ENCODE assay signal across 10 mouse cellular contexts in the genomic region with DNA sequence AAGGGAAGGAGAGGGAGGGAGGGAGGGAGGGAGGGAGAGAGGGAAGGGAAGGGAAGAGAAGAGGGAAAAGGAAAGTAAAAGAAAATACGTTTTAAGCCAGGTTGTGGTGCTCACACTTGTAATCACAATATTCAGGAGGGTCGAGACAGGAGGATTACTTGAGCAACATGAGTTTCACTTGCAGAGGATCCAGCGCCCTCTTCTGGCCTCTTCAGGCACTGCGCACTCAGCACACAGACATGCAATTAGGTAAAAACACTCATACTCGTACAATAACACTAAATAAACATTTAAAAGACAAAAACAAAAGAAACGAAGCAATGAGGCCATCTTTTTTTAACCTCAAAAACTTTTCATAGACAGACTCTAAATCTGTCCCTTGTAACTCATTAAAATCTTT. TPM values are rescaled to one million over a fixed set of nuclear protein-coding genes. Genes with fewer than 3 reads are reported as not detected.
DNase-seq lines count a peak whose midpoint lies in the region; ATAC-seq and TF ChIP-seq lines count a peak whose summit lies in the region.
"Had no signal": no experiment of that assay in that cellular context is flagged by ENCODE, and none has a peak within 500 bp of the region (broad histone marks: within the 10 kb centered on the region; RNA-seq: fewer than 3 reads in every experiment).

No protein-coding gene starts in this region.

- H3K9ac ChIP-seq in heart, postnatal 0 days (replicated peaks; ENCODE audit: low read depth, low read length), result no peak overlapping the region
- H3K9ac ChIP-seq: forebrain, embryonic 13.5 days had no signal

- DNase-seq in heart, postnatal 0 days (ENCODE audit: low spot score), result no peak
- DNase-seq in heart, adult 18-20 months, result no peak
- peak; percentile 17 for DNase-seq in right cerebral cortex, postnatal 14 days
- DNase-seq in right cerebral cortex, adult 2 months (ENCODE audit: low spot score in 2 of 2), result no peak
- DNase-seq in thymus, postnatal 14 days, result peak; percentile 53
- DNase-seq in urinary bladder, postnatal 25 days (ENCODE audit: low spot score), result no peak
- DNase-seq: adrenal gland, adult 8-10 months had no signal

- no peaks in the 10 kb centered on the region for H3K36me3 ChIP-seq in heart, postnatal 0 days (replicated peaks; ENCODE audit: control insufficient read depth, insufficient read depth, low read length)

- no peak for TF ChIP-seq EP300 in heart, postnatal 0 days (IDR thresholded peaks at IDR 0.05; ENCODE audit: low read depth)

- peaks cover 3% of the 10 kb centered on the region; the same call in 1 of the 2 replicates for H3K9me3 ChIP-seq in heart, postnatal 0 days (replicated peaks; ENCODE audit: control insufficient read depth, low read length)
- H3K9me3 ChIP-seq: forebrain, embryonic 13.5 days had no signal

- H3K27ac ChIP-seq in heart, postnatal 0 days (ENCODE audit: low read depth), result no peak overlapping the region
- H3K27ac ChIP-seq in cortical plate, adult 2 months (ENCODE audit: insufficient read depth, low read length), result no peak overlapping the region
- H3K27ac ChIP-seq: forebrain, embryonic 13.5 days had no signal

- H3K4me1 ChIP-seq in heart, postnatal 0 days (ENCODE audit: control insufficient read depth, insufficient read depth), result no peaks in the 10 kb centered on the region
- no peaks in the 10 kb centered on the region for H3K4me1 ChIP-seq in cortical plate, adult 2 months (ENCODE audit: control insufficient read depth, insufficient read depth, low read length)
- H3K4me1 ChIP-seq: forebrain, embryonic 13.5 days had no signal

- no peaks in the 10 kb centered on the region for H3K27me3 ChIP-seq in heart, postnatal 0 days (ENCODE audit: control insufficient read depth, insufficient read depth, low read length)
- H3K27me3 ChIP-seq: forebrain, embryonic 13.5 days had no signal

- H3K4me3 ChIP-seq in heart, postnatal 0 days (ENCODE audit: low read depth, low read length), result no peak overlapping the region
- H3K4me3 ChIP-seq in cortical plate, adult 2 months (ENCODE audit: insufficient read depth, low read length), result no peak overlapping the region
- H3K4me3 ChIP-seq: forebrain, embryonic 13.5 days had no signal

- peak; percentile 28 for TF ChIP-seq CTCF in heart, postnatal 0 days (IDR thresholded peaks at IDR 0.05; ENCODE audit: low read depth)
- 0 out of 2 replicates have a peak, but pooled peaks have one; percentile 21 for TF ChIP-seq CTCF in cortical plate, adult 2 months (IDR thresholded peaks at IDR 0.05; ENCODE audit: extremely low read depth, insufficient read depth, low read length)

- H3K4me2 ChIP-seq in heart, postnatal 0 days (ENCODE audit: low read depth, low read length), result no peak overlapping the region
- H3K4me2 ChIP-seq: forebrain, embryonic 13.5 days had no signal

- no peak for TF ChIP-seq POLR2A in cortical plate, adult 2 months (IDR thresholded peaks at IDR 0.05; ENCODE audit: extremely low read depth, insufficient read depth, low read length)

- no peak for ATAC-seq in heart, postnatal 0 days (ENCODE audit: insufficient read depth, low read depth)
- ATAC-seq in megakaryocyte-erythroid progenitor cell, adult 5-6 weeks (replicated peaks; ENCODE audit: low FRiP score, low TSS enrichment, poor library complexity, severe bottlenecking), result no peak
- ATAC-seq: forebrain, embryonic 13.5 days had no signal

- WGBS in heart, postnatal 0 days, result 42% methylated on average over 6 of the region's 6 CpGs

RNA-seq across cellular contexts. Expression of a gene that starts 1.0 kb away (rescaled TPM):
- 0.39 TPM in 1 of 2 replicates, not detected in the other for total RNA-seq in heart, postnatal 0 days (2014; rRNA removed; ENCODE audit: low replicate concordance)
- polyA plus RNA-seq in heart, postnatal 0 days (2015; fragmentation: Nextera tagmentation; extraction: Ambion mirVana), result 0.59 and 0.75 TPM in 2 replicates
- under 1 TPM in 1 of 2 experiments, not detected in 1; 0.36 TPM for total RNA-seq in heart, adult 18-20 months (2021)
- polyA plus RNA-seq in cortical plate, adult 2 months (2012; rRNA removed), result 0.06 and 0.17 TPM in 2 replicates
- 11.4 and 16.2 TPM in 2 replicates for total RNA-seq in megakaryocyte-erythroid progenitor cell, adult 5-6 weeks (2014; fragmentation: Nextera tagmentation)
- total RNA-seq in megakaryocyte-erythroid progenitor cell, adult 5-6 weeks (2017), result 7.5 and 10.2 TPM in 2 replicates
- total RNA-seq: adrenal gland, adult 8-10 months had no signal
- polyA plus RNA-seq: forebrain, embryonic 13.5 days had no signal

RNA-seq across cellular contexts. Expression of a gene that starts 6.2 kb away (rescaled TPM):
- total RNA-seq in heart, postnatal 0 days (2014; rRNA removed; ENCODE audit: low replicate concordance), result not detected in 2 replicates
- 0.04 TPM in 1 of 2 replicates, not detected in the other for polyA plus RNA-seq in heart, postnatal 0 days (2015; fragmentation: Nextera tagmentation; extraction: Ambion mirVana)
- total RNA-seq in heart, adult 18-20 months (2021), result under 1 TPM; 0.12 to 0.15 TPM
- 33.5 and 33.7 TPM in 2 replicates for polyA plus RNA-seq in cortical plate, adult 2 months (2012; rRNA removed)
- total RNA-seq in megakaryocyte-erythroid progenitor cell, adult 5-6 weeks (2014; fragmentation: Nextera tagmentation), result not detected in 2 replicates
- not detected in 2 replicates for total RNA-seq in megakaryocyte-erythroid progenitor cell, adult 5-6 weeks (2017)

Comparison
In these comparisons a context has a peak if more than half of its experiments do, and no peak if none do; other contexts are left out.
1. DNase-seq: peak in right cerebral cortex, postnatal 14 days (single experiment) and thymus, postnatal 14 days (single experiment); none in heart, postnatal 0 days (single experiment), heart, adult 18-20 months (0 of 2), right cerebral cortex, adult 2 months (0 of 2) and urinary bladder, postnatal 25 days (single experiment).